Mouse (Mus musculus): ENCODE results near the gene Prkch. TPM values are rescaled to one million over a fixed set of nuclear protein-coding genes. Genes with fewer than 3 reads are reported as not detected.

Prkch gene
- polyA plus RNA-seq, 1 experiment from 2014 or later = 0.13 TPM

GRCm38 (mm10) chr12:73595226-73595625 lies 10.6 kb downstream of the Prkch start:
- ChIA-PET POLR2A (no interaction called here), CTCF (no interaction called here)
- in situ Hi-C loops (cut with MboI; ENCODE audit: low pct_unique_long_range_greater_than_20kb) = no loop called here
- no peak for DNase-seq (ENCODE audit: low read depth, low spot score)
- no peak for ATAC-seq
- no peak for TF ChIP-seq CTCF (IDR thresholded peaks at IDR 0.05)
- peaks cover 36% of the 10 kb centered on the region for H3K27me3 ChIP-seq

- H3K27me3 ChIP-seq = peaks cover 47% of the 10 kb centered on the region
- in situ Hi-C loops (cut with MboI; ENCODE audit: low pct_unique_long_range_greater_than_20kb) = no loop called here
- TF ChIP-seq CTCF (IDR thresholded peaks at IDR 0.05) = no peak
- DNase-seq (ENCODE audit: low read depth, low spot score) (no peak), ATAC-seq (no peak)
- ChIA-PET POLR2A (no interaction called here), CTCF (no interaction called here)
Observed at GRCm38 (mm10) chr12:73598241-73598640, 13.6 kb downstream of the Prkch start.

- H3K27me3 ChIP-seq = peaks cover 59% of the 10 kb centered on the region
- POLR2A ChIA-PET = no interaction called here
Observed at GRCm38 (mm10) chr12:73600457-73600856, 15.9 kb downstream of the Prkch start.

GRCm38 (mm10) chr12:73602974-73603373 lies 18.4 kb downstream of the Prkch start:
- POLR2A ChIA-PET = no interaction called here
- TF ChIP-seq CTCF (IDR thresholded peaks at IDR 0.05) = no peak
- no peak for ATAC-seq
- peaks cover 73% of the 10 kb centered on the region for H3K27me3 ChIP-seq
- no peak for DNase-seq (ENCODE audit: low read depth, low spot score)
- CTCF ChIA-PET = no interaction called here
- in situ Hi-C loops (cut with MboI; ENCODE audit: low pct_unique_long_range_greater_than_20kb) = no loop called here

More at GRCm38 (mm10) chr12:73600457-73600856, 15.9 kb downstream of the Prkch start:
- ATAC-seq (no peak), DNase-seq (ENCODE audit: low read depth, low spot score) (no peak)
- CTCF ChIA-PET = no interaction called here
- no peak for TF ChIP-seq CTCF (IDR thresholded peaks at IDR 0.05)
- in situ Hi-C loops (cut with MboI; ENCODE audit: low pct_unique_long_range_greater_than_20kb) = no loop called here

- CTCF ChIA-PET = no interaction called here
- ATAC-seq = no peak
- TF ChIP-seq CTCF (IDR thresholded peaks at IDR 0.05) = no peak
- POLR2A ChIA-PET = no interaction called here
- in situ Hi-C loops (cut with MboI; ENCODE audit: low pct_unique_long_range_greater_than_20kb) = no loop called here
- DNase-seq (ENCODE audit: low read depth, low spot score) = no peak
- H3K27me3 ChIP-seq = peaks cover 78% of the 10 kb centered on the region
Observed at GRCm38 (mm10) chr12:73603653-73604052, 19.1 kb downstream of the Prkch start.

GRCm38 (mm10) chr12:73604762-73605161 lies 20.2 kb downstream of the Prkch start:
- no peak for TF ChIP-seq CTCF (IDR thresholded peaks at IDR 0.05)
- ChIA-PET POLR2A (no interaction called here), CTCF (no interaction called here)
- no peak for DNase-seq (ENCODE audit: low read depth, low spot score)
- in situ Hi-C loops (cut with MboI; ENCODE audit: low pct_unique_long_range_greater_than_20kb) = no loop called here
- no peak for ATAC-seq
- peaks cover 76% of the 10 kb centered on the region for H3K27me3 ChIP-seq

- ATAC-seq = no peak
- peaks cover 72% of the 10 kb centered on the region for H3K27me3 ChIP-seq
- ChIA-PET CTCF (no interaction called here), POLR2A (no interaction called here)
- no peak for DNase-seq (ENCODE audit: low read depth, low spot score)
- no peak for TF ChIP-seq CTCF (IDR thresholded peaks at IDR 0.05)
- in situ Hi-C loops (cut with MboI; ENCODE audit: low pct_unique_long_range_greater_than_20kb) = no loop called here
Observed at GRCm38 (mm10) chr12:73605174-73605573, 20.6 kb downstream of the Prkch start.

GRCm38 (mm10) chr12:73607381-73608064 lies 22.9 kb downstream of the Prkch start:
- CTCF ChIA-PET = no interaction called here
- TF ChIP-seq CTCF (IDR thresholded peaks at IDR 0.05) = no peak
- H3K27me3 ChIP-seq = peaks cover 61% of the 10 kb centered on the region
- in situ Hi-C loops (cut with MboI; ENCODE audit: low pct_unique_long_range_greater_than_20kb) = no loop called here
- POLR2A ChIA-PET = no interaction called here
- no peak for ATAC-seq
- DNase-seq (ENCODE audit: low read depth, low spot score) = no peak

GRCm38 (mm10) chr12:73608065-73608397 lies 23.4 kb downstream of the Prkch start:
- ATAC-seq = no peak
- no peak for TF ChIP-seq CTCF (IDR thresholded peaks at IDR 0.05)
- peaks cover 56% of the 10 kb centered on the region for H3K27me3 ChIP-seq
- ChIA-PET POLR2A (no interaction called here), CTCF (no interaction called here)
- in situ Hi-C loops (cut with MboI; ENCODE audit: low pct_unique_long_range_greater_than_20kb) = no loop called here
- DNase-seq (ENCODE audit: low read depth, low spot score) = no peak

- H3K27me3 ChIP-seq = peaks cover 46% of the 10 kb centered on the region
- ChIA-PET POLR2A (no interaction called here), CTCF (interaction anchor here (0.6 kb wide), 1 partner anchor 57 kb away, joined by 5 read pairs; no protein-coding TSS in a partner anchor)
- no peak for DNase-seq (ENCODE audit: low read depth, low spot score)
- in situ Hi-C loops (cut with MboI; ENCODE audit: low pct_unique_long_range_greater_than_20kb) = no loop called here
- no peak for TF ChIP-seq CTCF (IDR thresholded peaks at IDR 0.05)
- ATAC-seq = no peak
Observed at GRCm38 (mm10) chr12:73609262-73609661, 24.7 kb downstream of the Prkch start.

GRCm38 (mm10) chr12:73609676-73610545 lies 25.3 kb downstream of the Prkch start:
- in situ Hi-C loops (cut with MboI; ENCODE audit: low pct_unique_long_range_greater_than_20kb) = no loop called here
- ChIA-PET CTCF (no interaction called here), POLR2A (interaction anchor here (0.6 kb wide), 1 partner anchor 36 kb away, joined by 5 read pairs; no protein-coding TSS in a partner anchor)
- DNase-seq (ENCODE audit: low read depth, low spot score) (no peak), ATAC-seq (no peak)
- H3K27me3 ChIP-seq = peaks cover 41% of the 10 kb centered on the region
- no peak for TF ChIP-seq CTCF (IDR thresholded peaks at IDR 0.05)
